Mouse (Mus musculus): Measurements from ENCODE around the gene Med23. TPM values are rescaled to one million over a fixed set of nuclear protein-coding genes. Genes with fewer than 3 reads are reported as not detected.
A peak's percentile ranks its signal among the peaks of the same experiment; 100 is the strongest.

Gene Med23
- polyA plus RNA-seq, 1 experiment from 2014 or later: 26.0 TPM

- H3K4me1 ChIP-seq: peaks cover 29% of the 10 kb centered on the region
- no peaks in the 10 kb centered on the region for H3K36me3 ChIP-seq (replicated peaks)
- H3K4me3 ChIP-seq: peak overlapping the region; percentile 33
- no peaks in the 10 kb centered on the region for H3K27me3 ChIP-seq (ENCODE audit: poor library complexity, severe bottlenecking)
- peak overlapping the region; percentile 81 for H3K27ac ChIP-seq
- peaks cover 4% of the 10 kb centered on the region; the same call in 1 of the 2 replicates for H3K9me3 ChIP-seq
- DNase-seq (ENCODE audit: extremely low spot score, low spot score): no peak
- 3% methylated on average over 4 of the region's 4 CpGs for WGBS
Measured at GRCm38 (mm10) chr10:24834634-24835371, 35.0 kb upstream of the Med23 start.

- no peaks in the 10 kb centered on the region for H3K27me3 ChIP-seq (ENCODE audit: poor library complexity, severe bottlenecking)
- 13% methylated on average over 12 of the region's 12 CpGs for WGBS
- peaks cover 4% of the 10 kb centered on the region; the same call in 1 of the 2 replicates for H3K9me3 ChIP-seq
- H3K4me3 ChIP-seq: peak overlapping the region; percentile 33
- peaks cover 29% of the 10 kb centered on the region for H3K4me1 ChIP-seq
- peak overlapping the region; percentile 81 for H3K27ac ChIP-seq
- H3K36me3 ChIP-seq (replicated peaks): no peaks in the 10 kb centered on the region
- DNase-seq (ENCODE audit: extremely low spot score, low spot score): peak; percentile 36
Measured at GRCm38 (mm10) chr10:24835702-24836342, 34.0 kb upstream of the Med23 start.

- H3K4me3 ChIP-seq: peak overlapping the region; percentile 33; the same call in 1 of the 2 replicates
- no peaks in the 10 kb centered on the region for H3K27me3 ChIP-seq (ENCODE audit: poor library complexity, severe bottlenecking)
- no peaks in the 10 kb centered on the region for H3K36me3 ChIP-seq (replicated peaks)
- peak overlapping the region; percentile 81; the same call in 1 of the 2 replicates for H3K27ac ChIP-seq
- 54% methylated on average over 4 of the region's 4 CpGs for whole genome bisulfite sequencing
- no peak for DNase-seq (ENCODE audit: extremely low spot score, low spot score)
- H3K9me3 ChIP-seq: peaks cover 4% of the 10 kb centered on the region; the same call in 1 of the 2 replicates
- peaks cover 26% of the 10 kb centered on the region for H3K4me1 ChIP-seq
Measured at GRCm38 (mm10) chr10:24836366-24837038, 33.3 kb upstream of the Med23 start.

- no peak for DNase-seq (ENCODE audit: extremely low spot score, low spot score)
- H3K27ac ChIP-seq: no peak overlapping the region
- H3K4me1 ChIP-seq: peaks cover 18% of the 10 kb centered on the region
- H3K36me3 ChIP-seq (replicated peaks): no peaks in the 10 kb centered on the region
- peaks cover 13% of the 10 kb centered on the region; the same call in 1 of the 2 replicates for H3K9me3 ChIP-seq
- no peaks in the 10 kb centered on the region for H3K27me3 ChIP-seq (ENCODE audit: poor library complexity, severe bottlenecking)
- no peak overlapping the region for H3K4me3 ChIP-seq
- WGBS: 94% methylated on average over 4 of the region's 4 CpGs
Measured at GRCm38 (mm10) chr10:24840795-24841194, 29.0 kb upstream of the Med23 start.

- H3K4me3 ChIP-seq: no peak overlapping the region
- H3K9me3 ChIP-seq: peaks cover 13% of the 10 kb centered on the region; the same call in 1 of the 2 replicates
- no peaks in the 10 kb centered on the region for H3K27me3 ChIP-seq (ENCODE audit: poor library complexity, severe bottlenecking)
- WGBS: 48% methylated on average over 2 of the region's 2 CpGs
- no peak overlapping the region for H3K27ac ChIP-seq
- no peak for DNase-seq (ENCODE audit: extremely low spot score, low spot score)
- H3K36me3 ChIP-seq (replicated peaks): no peaks in the 10 kb centered on the region
- H3K4me1 ChIP-seq: 0 out of 2 replicates have a peak, but pooled peaks cover 8% of the 10 kb centered on the region
Measured at GRCm38 (mm10) chr10:24841998-24842397, 27.8 kb upstream of the Med23 start.

GRCm38 (mm10) chr10:24842676-24843075, 27.1 kb upstream of the Med23 start, which contains the start of gene Enpp3:
Gene Enpp3, minus strand, starts transcription at chr10:24842823.
- DNase-seq (ENCODE audit: extremely low spot score, low spot score): no peak
- Histone ChIP-seq H3K4me3 (no peak within 1 kb of the TSS), H3K9me3 (peaks cover 12% of the 10 kb centered on the region; the same call in 1 of the 2 replicates), H3K27ac (no peak within 1 kb of the TSS), H3K36me3 (replicated peaks) (no peaks in the 10 kb centered on the region), H3K27me3 (ENCODE audit: poor library complexity, severe bottlenecking) (no peaks in the 10 kb centered on the region), H3K4me1 (0 out of 2 replicates have a peak, but pooled peaks cover 8% of the 10 kb centered on the region)
- WGBS: 94% methylated on average over 1 of the region's 1 CpGs

GRCm38 (mm10) chr10:24863146-24863545, 6.6 kb upstream of the Med23 start:
- Histone ChIP-seq H3K27ac (no peak overlapping the region), H3K4me1 (no peaks in the 10 kb centered on the region), H3K4me3 (no peak overlapping the region), H3K36me3 (replicated peaks) (no peaks in the 10 kb centered on the region), H3K27me3 (ENCODE audit: poor library complexity, severe bottlenecking) (no peaks in the 10 kb centered on the region), H3K9me3 (no peaks in the 10 kb centered on the region)
- WGBS: 77% methylated on average over 2 of the region's 2 CpGs
- DNase-seq (ENCODE audit: extremely low spot score, low spot score): no peak

- Histone ChIP-seq H3K9me3 (no peaks in the 10 kb centered on the region), H3K4me3 (no peak overlapping the region), H3K36me3 (replicated peaks) (no peaks in the 10 kb centered on the region), H3K27ac (no peak overlapping the region), H3K4me1 (no peaks in the 10 kb centered on the region), H3K27me3 (ENCODE audit: poor library complexity, severe bottlenecking) (no peaks in the 10 kb centered on the region)
- no peak for DNase-seq (ENCODE audit: extremely low spot score, low spot score)
- WGBS: 76% methylated on average over 6 of the region's 6 CpGs
Measured at GRCm38 (mm10) chr10:24864434-24864833, 5.4 kb upstream of the Med23 start.

GRCm38 (mm10) chr10:24873624-24874023, 3.8 kb downstream of the Med23 start:
- H3K36me3 ChIP-seq (replicated peaks): peaks cover 77% of the 10 kb centered on the region
- DNase-seq (ENCODE audit: extremely low spot score, low spot score): no peak
- no peaks in the 10 kb centered on the region for H3K9me3 ChIP-seq
- 80% methylated on average over 4 of the region's 4 CpGs for WGBS
- no peak overlapping the region for H3K27ac ChIP-seq
- H3K4me1 ChIP-seq: peaks cover 3% of the 10 kb centered on the region; the same call in 1 of the 2 replicates
- no peaks in the 10 kb centered on the region for H3K27me3 ChIP-seq (ENCODE audit: poor library complexity, severe bottlenecking)
- no peak overlapping the region for H3K4me3 ChIP-seq

GRCm38 (mm10) chr10:24886008-24886407, 16.2 kb downstream of the Med23 start:
- Histone ChIP-seq H3K27me3 (ENCODE audit: poor library complexity, severe bottlenecking) (no peaks in the 10 kb centered on the region), H3K9me3 (no peaks in the 10 kb centered on the region), H3K4me1 (no peaks in the 10 kb centered on the region), H3K27ac (no peak overlapping the region), H3K4me3 (no peak overlapping the region), H3K36me3 (replicated peaks) (peaks cover 96% of the 10 kb centered on the region)
- WGBS: 86% methylated on average over 9 of the region's 9 CpGs
- DNase-seq (ENCODE audit: extremely low spot score, low spot score): no peak

GRCm38 (mm10) chr10:24888343-24888742, 18.6 kb downstream of the Med23 start:
- Histone ChIP-seq H3K27me3 (ENCODE audit: poor library complexity, severe bottlenecking) (no peaks in the 10 kb centered on the region), H3K27ac (no peak overlapping the region), H3K9me3 (no peaks in the 10 kb centered on the region), H3K4me1 (no peaks in the 10 kb centered on the region), H3K4me3 (no peak overlapping the region), H3K36me3 (replicated peaks) (peaks cover 98% of the 10 kb centered on the region)
- 97% methylated on average over 7 of the region's 7 CpGs for WGBS
- no peak for DNase-seq (ENCODE audit: extremely low spot score, low spot score)

- no peak for DNase-seq (ENCODE audit: extremely low spot score, low spot score)
- no peaks in the 10 kb centered on the region for H3K4me1 ChIP-seq
Measured at GRCm38 (mm10) chr10:24895927-24896326, 26.1 kb downstream of the Med23 start.

More at GRCm38 (mm10) chr10:24895927-24896326, 26.1 kb downstream of the Med23 start:
- Histone ChIP-seq H3K27ac (no peak overlapping the region), H3K9me3 (no peaks in the 10 kb centered on the region), H3K27me3 (ENCODE audit: poor library complexity, severe bottlenecking) (no peaks in the 10 kb centered on the region), H3K36me3 (replicated peaks) (peaks cover 99% of the 10 kb centered on the region), H3K4me3 (no peak overlapping the region)
- WGBS: 93% methylated on average over 8 of the region's 8 CpGs
